Mouse (Mus musculus): ENCODE results near the gene Rufy4.

Rufy4 gene

DNA sequence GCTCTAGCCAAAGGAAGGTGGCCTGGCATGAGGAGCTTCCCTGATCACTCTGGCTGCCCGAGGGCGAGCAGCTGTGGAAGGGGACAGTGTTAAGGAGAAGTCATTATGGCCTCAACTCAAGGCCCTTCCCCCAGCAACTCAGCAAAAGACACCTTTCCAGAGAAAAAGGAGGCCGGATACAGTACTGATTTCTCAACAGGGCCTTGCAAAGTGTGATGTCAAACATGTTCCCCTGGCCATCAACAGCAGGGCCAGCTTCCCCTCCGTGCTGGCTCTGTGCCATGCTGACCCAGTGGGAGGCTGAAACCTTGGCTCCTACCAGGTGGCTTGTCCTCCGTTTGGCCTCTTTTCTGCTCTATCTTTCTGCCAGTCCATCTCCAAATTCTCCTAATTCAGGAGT is 41.8 kb downstream of the Rufy4 start:
- H3K36me3 ChIP-seq (ENCODE audit: insufficient read depth, low read length), result no peaks in the 10 kb centered on the region
- no peaks in the 10 kb centered on the region for H3K4me1 ChIP-seq (replicated peaks; ENCODE audit: low read depth, low read length)
- peaks cover 3% of the 10 kb centered on the region; the same call in 1 of the 2 replicates for H3K27me3 ChIP-seq (ENCODE audit: insufficient read depth, low read length)
- no peaks in the 10 kb centered on the region for H3K9me3 ChIP-seq (ENCODE audit: low read length)
- TF ChIP-seq CTCF (conservative IDR thresholded peaks at IDR 0.05; ENCODE audit: low read length) (no peak), POU5F1 (IDR thresholded peaks at IDR 0.05; ENCODE audit: borderline replicate concordance, low read length) (no peak), NANOG (IDR thresholded peaks at IDR 0.05; ENCODE audit: borderline replicate concordance, low read length) (no peak)
- no peak overlapping the region for H3K4me3 ChIP-seq (replicated peaks; ENCODE audit: low read length)

GRCm38 (mm10) chr1:74169721-74170120 is 44.4 kb downstream of the Rufy4 start:
- TF ChIP-seq NANOG (IDR thresholded peaks at IDR 0.05; ENCODE audit: borderline replicate concordance, low read length), result no peak
- no peak for TF ChIP-seq POU5F1 (IDR thresholded peaks at IDR 0.05; ENCODE audit: borderline replicate concordance, low read length)
- TF ChIP-seq CTCF (conservative IDR thresholded peaks at IDR 0.05; ENCODE audit: low read length), result no peak
- no peak overlapping the region for H3K4me3 ChIP-seq (replicated peaks; ENCODE audit: low read length)
- no peaks in the 10 kb centered on the region for H3K9me3 ChIP-seq (ENCODE audit: low read length)
- H3K4me1 ChIP-seq (replicated peaks; ENCODE audit: low read depth, low read length), result no peaks in the 10 kb centered on the region
- H3K27me3 ChIP-seq (ENCODE audit: insufficient read depth, low read length), result peaks cover 4% of the 10 kb centered on the region
- no peaks in the 10 kb centered on the region for H3K36me3 ChIP-seq (ENCODE audit: insufficient read depth, low read length)

- H3K4me1 ChIP-seq (replicated peaks; ENCODE audit: low read depth, low read length), result peaks cover 4% of the 10 kb centered on the region; the same call in 1 of the 2 replicates
- peaks cover 4% of the 10 kb centered on the region for H3K27me3 ChIP-seq (ENCODE audit: insufficient read depth, low read length)
- no peaks in the 10 kb centered on the region for H3K36me3 ChIP-seq (ENCODE audit: insufficient read depth, low read length)
- no peaks in the 10 kb centered on the region for H3K9me3 ChIP-seq (ENCODE audit: low read length)
- TF ChIP-seq CTCF (conservative IDR thresholded peaks at IDR 0.05; ENCODE audit: low read length) (no peak), NANOG (IDR thresholded peaks at IDR 0.05; ENCODE audit: borderline replicate concordance, low read length) (no peak), POU5F1 (IDR thresholded peaks at IDR 0.05; ENCODE audit: borderline replicate concordance, low read length) (no peak)
- no peak overlapping the region for H3K4me3 ChIP-seq (replicated peaks; ENCODE audit: low read length)
These were observed 47.4 kb downstream of the Rufy4 start for GRCm38 (mm10) chr1:74172722-74173121.

GRCm38 (mm10) chr1:74175731-74176130 is 50.4 kb downstream of the Rufy4 start:
- Histone ChIP-seq H3K9me3 (ENCODE audit: low read length) (no peaks in the 10 kb centered on the region), H3K4me3 (replicated peaks; ENCODE audit: low read length) (no peak overlapping the region), H3K4me1 (replicated peaks; ENCODE audit: low read depth, low read length) (peaks cover 26% of the 10 kb centered on the region), H3K36me3 (ENCODE audit: insufficient read depth, low read length) (no peaks in the 10 kb centered on the region), H3K27me3 (ENCODE audit: insufficient read depth, low read length) (peaks cover 4% of the 10 kb centered on the region)
- TF ChIP-seq POU5F1 (IDR thresholded peaks at IDR 0.05; ENCODE audit: borderline replicate concordance, low read length) (no peak), NANOG (IDR thresholded peaks at IDR 0.05; ENCODE audit: borderline replicate concordance, low read length) (no peak), CTCF (conservative IDR thresholded peaks at IDR 0.05; ENCODE audit: low read length) (no peak)

GRCm38 (mm10) chr1:74178618-74179017 is 53.3 kb downstream of the Rufy4 start:
- H3K4me1 ChIP-seq (replicated peaks; ENCODE audit: low read depth, low read length), result peaks cover 33% of the 10 kb centered on the region
- H3K36me3 ChIP-seq (ENCODE audit: insufficient read depth, low read length), result no peaks in the 10 kb centered on the region
- H3K27me3 ChIP-seq (ENCODE audit: insufficient read depth, low read length), result no peaks in the 10 kb centered on the region
- TF ChIP-seq NANOG (IDR thresholded peaks at IDR 0.05; ENCODE audit: borderline replicate concordance, low read length), result no peak
- TF ChIP-seq POU5F1 (IDR thresholded peaks at IDR 0.05; ENCODE audit: borderline replicate concordance, low read length), result no peak
- TF ChIP-seq CTCF (conservative IDR thresholded peaks at IDR 0.05; ENCODE audit: low read length), result no peak
- H3K4me3 ChIP-seq (replicated peaks; ENCODE audit: low read length), result no peak overlapping the region
- no peaks in the 10 kb centered on the region for H3K9me3 ChIP-seq (ENCODE audit: low read length)

GRCm38 (mm10) chr1:74179624-74180408 is 54.5 kb downstream of the Rufy4 start:
- TF ChIP-seq CTCF (conservative IDR thresholded peaks at IDR 0.05; ENCODE audit: low read length) (no peak), POU5F1 (IDR thresholded peaks at IDR 0.05; ENCODE audit: borderline replicate concordance, low read length) (no peak), NANOG (IDR thresholded peaks at IDR 0.05; ENCODE audit: borderline replicate concordance, low read length) (peak; percentile 66; the same call in 1 of the 2 replicates)
- H3K36me3 ChIP-seq (ENCODE audit: insufficient read depth, low read length), result no peaks in the 10 kb centered on the region
- no peak overlapping the region for H3K4me3 ChIP-seq (replicated peaks; ENCODE audit: low read length)
- no peaks in the 10 kb centered on the region for H3K9me3 ChIP-seq (ENCODE audit: low read length)
- peaks cover 33% of the 10 kb centered on the region for H3K4me1 ChIP-seq (replicated peaks; ENCODE audit: low read depth, low read length)
- no peaks in the 10 kb centered on the region for H3K27me3 ChIP-seq (ENCODE audit: insufficient read depth, low read length)

DNA sequence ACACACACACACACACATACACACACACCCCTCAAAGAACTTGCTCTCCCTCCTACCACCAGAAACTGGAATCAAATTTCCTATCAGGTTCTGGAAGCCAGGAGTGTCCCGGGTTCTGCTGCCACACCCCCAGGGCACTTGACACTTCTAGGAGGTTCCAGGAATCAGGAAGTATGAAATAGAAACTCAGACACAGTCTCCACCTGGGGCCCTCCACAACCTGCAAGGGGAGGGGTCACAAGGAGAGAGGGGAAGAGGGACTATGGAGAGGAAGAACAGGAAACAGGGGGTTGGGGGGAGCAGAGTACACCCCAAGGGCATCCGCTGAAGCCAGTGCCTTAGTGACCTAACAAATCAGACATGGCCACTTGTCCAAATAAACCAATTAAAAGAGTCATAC is 56.1 kb downstream of the Rufy4 start:
- TF ChIP-seq POU5F1 (IDR thresholded peaks at IDR 0.05; ENCODE audit: borderline replicate concordance, low read length) (no peak), NANOG (IDR thresholded peaks at IDR 0.05; ENCODE audit: borderline replicate concordance, low read length) (no peak), CTCF (conservative IDR thresholded peaks at IDR 0.05; ENCODE audit: low read length) (no peak)

GRCm38 (mm10) chr1:74183006-74183405 is 57.7 kb downstream of the Rufy4 start:
- no peak for TF ChIP-seq NANOG (IDR thresholded peaks at IDR 0.05; ENCODE audit: borderline replicate concordance, low read length)
- TF ChIP-seq CTCF (conservative IDR thresholded peaks at IDR 0.05; ENCODE audit: low read length), result peak; percentile 28
- H3K27me3 ChIP-seq (ENCODE audit: insufficient read depth, low read length), result no peaks in the 10 kb centered on the region
- H3K4me3 ChIP-seq (replicated peaks; ENCODE audit: low read length), result no peak overlapping the region
- peaks cover 29% of the 10 kb centered on the region for H3K4me1 ChIP-seq (replicated peaks; ENCODE audit: low read depth, low read length)
- no peaks in the 10 kb centered on the region for H3K36me3 ChIP-seq (ENCODE audit: insufficient read depth, low read length)
- no peaks in the 10 kb centered on the region for H3K9me3 ChIP-seq (ENCODE audit: low read length)

More for the DNA sequence above, 56.1 kb downstream of the Rufy4 start:
- Histone ChIP-seq H3K4me1 (replicated peaks; ENCODE audit: low read depth, low read length) (peaks cover 33% of the 10 kb centered on the region), H3K9me3 (ENCODE audit: low read length) (no peaks in the 10 kb centered on the region), H3K4me3 (replicated peaks; ENCODE audit: low read length) (no peak overlapping the region), H3K36me3 (ENCODE audit: insufficient read depth, low read length) (no peaks in the 10 kb centered on the region), H3K27me3 (ENCODE audit: insufficient read depth, low read length) (no peaks in the 10 kb centered on the region)

Data from E14TG2a.4 (cell line).